Mouse (Mus musculus) adrenal gland, adult 8-10 months (tissue): ENCODE results near the gene Fry. TPM values are rescaled to one million over a fixed set of nuclear protein-coding genes. Genes with fewer than 3 reads are reported as not detected.

Experiments used
- DNase-seq: peaks from one replicate; pipeline ENCODE4 v3.0.0; 2022
- total RNA-seq, 4 experiments: library from RNA; stranded (reverse); gene quantifications; 2 replicates each; pipeline ENCODE4 v1.2.4; 2022

Fry gene
- total RNA-seq, 4 experiments from 2014 or later: 27.2 to 38.9 (median 27.8) TPM

GRCm38 (mm10) chr5:150402832-150403447 is 284.5 kb downstream of the Fry start:
- DNase-seq: no peak

DNA sequence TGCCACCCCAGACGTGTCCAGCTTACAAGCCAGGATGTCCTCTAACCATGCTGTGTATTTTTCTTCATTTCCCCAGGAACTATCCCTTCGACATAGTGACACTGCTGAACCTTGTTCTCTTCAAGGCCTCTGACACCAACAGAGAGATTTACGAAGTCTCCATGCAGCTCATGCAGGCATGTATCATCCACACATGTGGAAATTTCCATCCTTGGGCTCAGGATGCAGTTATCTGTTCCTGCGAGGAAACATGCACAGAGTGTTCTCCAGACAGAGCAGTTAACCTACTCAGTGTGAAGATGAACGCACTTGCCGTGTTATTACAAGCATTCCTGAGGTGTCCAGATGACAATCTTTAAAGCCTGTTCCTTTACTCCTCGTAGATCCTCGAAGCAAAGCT is 286.4 kb downstream of the Fry start:
- DNase-seq: peak; percentile 29

GRCm38 (mm10) chr5:150408979-150409378 is 290.5 kb downstream of the Fry start:
- DNase-seq: no peak

DNA sequence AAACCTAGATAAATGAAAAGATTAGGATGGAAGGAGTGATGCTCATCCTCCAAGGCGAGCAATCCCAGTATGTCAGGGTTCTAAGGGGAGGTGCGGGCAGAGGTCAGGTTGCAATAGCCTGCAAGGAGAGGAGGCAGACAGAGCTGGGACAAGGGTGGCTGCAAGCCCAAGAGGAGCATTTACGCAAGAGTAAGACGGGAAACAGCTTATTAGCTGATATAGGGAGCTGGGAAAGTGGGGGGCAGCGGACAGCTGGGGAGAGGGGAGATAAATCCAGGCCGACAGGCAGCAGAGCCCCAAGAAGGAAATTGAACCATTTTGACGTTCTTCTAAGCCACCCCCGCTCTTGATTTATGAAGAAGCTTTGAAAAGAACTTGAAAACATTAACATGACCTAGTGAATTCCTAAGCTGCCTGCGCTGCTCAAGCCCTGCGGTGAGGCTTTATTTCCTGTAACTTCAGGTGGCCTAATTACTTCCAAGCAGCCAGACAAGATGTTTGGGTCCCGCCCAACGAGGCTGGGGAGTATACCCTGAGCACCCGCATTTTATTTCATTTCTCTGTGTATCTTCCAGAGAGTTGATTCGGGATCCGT is 291.1 kb downstream of the Fry start:
- DNase-seq: no peak

- no peak for DNase-seq
These were observed 294.5 kb downstream of the Fry start for GRCm38 (mm10) chr5:150412750-150413450.

DNA sequence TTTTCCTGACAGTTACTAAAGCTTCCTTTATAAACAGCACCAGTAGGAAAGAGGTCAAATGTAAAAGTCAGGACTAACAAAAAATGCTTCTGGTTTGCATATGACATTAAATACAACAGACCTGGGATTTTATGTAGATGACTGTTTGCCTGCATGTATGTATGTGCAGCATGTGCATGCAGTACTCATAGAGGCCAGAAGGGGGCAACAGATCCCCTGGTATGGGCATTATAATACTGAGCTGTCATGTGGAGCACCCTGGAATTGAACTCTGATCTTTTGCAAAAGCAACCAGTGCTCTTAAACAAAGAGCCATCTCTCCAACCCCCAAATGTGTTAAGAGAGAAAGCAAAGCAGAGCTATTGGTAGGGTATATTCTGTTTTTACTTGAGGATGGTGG is 296.4 kb downstream of the Fry start:
- no peak for DNase-seq

- DNase-seq: no peak
These were observed 298.8 kb downstream of the Fry start for GRCm38 (mm10) chr5:150417223-150417622.

DNA sequence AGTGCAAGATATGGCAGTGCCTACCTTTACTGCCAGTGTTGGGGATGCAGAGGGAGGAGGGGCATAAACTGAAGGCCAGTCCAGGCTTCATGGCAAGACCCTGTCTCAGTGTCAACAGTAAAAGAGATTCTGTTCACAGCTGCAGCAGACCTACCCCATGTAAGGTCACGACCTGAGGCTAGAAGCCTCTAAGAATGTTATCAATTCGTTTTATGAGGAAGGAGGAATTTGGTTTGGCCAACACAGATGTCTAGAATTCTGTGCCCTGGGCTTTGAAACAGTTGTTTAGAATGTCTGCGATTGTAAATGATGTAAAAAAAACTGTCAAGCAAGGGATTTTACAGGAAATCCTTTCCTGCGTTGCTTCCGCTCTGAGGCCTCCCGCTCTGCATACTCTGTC is 299.6 kb downstream of the Fry start:
- DNase-seq: no peak

DNA sequence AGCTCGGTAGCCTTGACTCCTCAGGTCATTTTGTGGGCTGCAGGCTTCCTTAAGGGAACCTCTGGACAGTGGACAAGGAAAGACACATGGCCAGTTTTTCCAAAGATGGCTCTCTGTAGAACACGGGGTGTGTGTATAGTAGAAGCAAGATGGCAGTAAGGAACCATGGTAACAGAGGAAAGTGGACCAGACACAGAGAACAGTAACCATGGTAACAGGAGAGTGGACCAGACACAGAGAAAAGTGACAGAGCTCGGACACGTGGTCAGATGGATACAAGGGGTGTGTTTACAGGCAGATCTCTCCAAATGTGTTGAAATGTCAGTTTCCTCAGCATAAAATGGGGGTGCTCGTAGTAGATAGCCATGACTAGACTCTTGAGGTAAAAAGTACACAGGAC is 306.6 kb downstream of the Fry start:
- DNase-seq: no peak

DNA sequence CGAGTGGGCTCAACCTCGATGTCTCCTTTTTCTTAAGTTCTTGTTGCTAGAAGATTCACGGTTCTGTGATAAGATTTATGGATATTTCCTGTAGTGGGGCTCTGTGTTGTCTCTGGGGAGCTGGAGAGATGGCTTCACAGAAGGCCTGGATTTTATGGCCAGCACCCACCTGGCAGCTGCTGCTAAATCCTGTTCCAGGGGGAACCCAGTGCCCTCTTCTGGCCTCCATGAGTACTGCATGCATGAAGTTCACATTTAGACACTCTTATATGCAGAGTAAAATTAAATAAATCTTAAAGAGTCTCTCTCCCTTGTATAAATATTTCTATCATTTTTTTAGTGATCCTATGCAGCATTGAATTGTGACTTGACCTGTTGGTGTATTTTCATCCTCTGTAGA is 308.1 kb downstream of the Fry start:
- DNase-seq: no peak

- DNase-seq: no peak
These were observed 312.8 kb downstream of the Fry start for GRCm38 (mm10) chr5:150431286-150431685.

DNA sequence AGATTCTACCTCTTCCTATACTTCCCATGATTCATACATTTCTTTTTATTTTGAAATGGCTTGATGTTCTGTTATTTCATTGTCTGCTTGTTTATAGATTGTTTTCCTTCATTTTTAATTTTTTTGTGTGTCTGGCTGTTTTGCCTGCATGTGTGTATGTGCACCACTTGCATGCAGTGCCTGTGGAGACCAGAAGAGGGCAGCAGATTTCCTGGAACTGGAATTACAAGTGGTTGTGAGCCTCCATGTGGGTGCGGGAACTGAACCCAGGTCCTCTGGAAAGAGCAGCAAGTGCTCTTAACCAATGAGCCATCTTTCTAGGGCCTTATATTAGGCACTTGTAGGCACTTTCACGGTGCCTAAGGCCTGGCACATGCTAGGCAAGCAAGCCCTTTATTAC is 314.5 kb downstream of the Fry start:
- no peak for DNase-seq

DNA sequence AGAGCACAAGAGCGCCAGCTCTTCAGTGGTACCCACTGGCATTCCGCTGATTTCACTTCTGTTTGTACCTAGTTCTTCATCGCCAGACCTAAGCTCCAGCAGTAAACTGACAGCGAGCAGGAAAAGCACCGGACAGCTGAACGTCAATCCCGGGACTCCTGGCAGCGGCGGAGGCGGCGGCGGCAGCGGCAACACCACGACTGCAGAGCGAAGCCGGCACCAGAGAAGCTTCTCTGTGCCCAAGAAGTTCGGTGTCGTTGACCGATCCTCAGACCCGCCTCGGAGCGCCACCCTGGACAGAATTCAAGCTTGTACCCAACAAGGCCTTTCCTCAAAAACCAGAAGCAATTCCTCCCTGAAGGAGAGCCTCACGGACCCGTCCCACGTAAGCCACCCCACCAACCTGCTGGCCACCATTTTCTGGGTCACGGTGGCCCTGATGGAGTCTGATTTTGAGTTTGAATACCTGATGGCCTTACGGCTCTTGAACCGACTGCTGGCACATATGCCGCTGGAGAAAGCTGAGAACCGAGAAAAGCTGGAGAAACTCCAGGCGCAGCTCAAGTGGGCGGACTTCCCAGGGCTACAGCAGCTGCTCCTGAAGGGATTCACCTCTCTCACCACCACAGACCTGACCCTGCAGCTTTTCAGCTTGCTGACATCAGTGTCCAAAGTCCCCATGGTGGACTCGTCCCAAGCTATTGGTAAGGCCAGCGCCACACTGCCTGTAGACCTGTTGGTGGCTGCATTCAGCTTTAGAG is 318.4 kb downstream of the Fry start:
- no peak for DNase-seq

GRCm38 (mm10) chr5:150441690-150442089 is 323.2 kb downstream of the Fry start:
- no peak for DNase-seq

GRCm38 (mm10) chr5:150451281-150452003 is 333.0 kb downstream of the Fry start:
- DNase-seq: no peak

- DNase-seq: no peak
These were observed 333.7 kb downstream of the Fry start for GRCm38 (mm10) chr5:150452004-150452626.

DNA sequence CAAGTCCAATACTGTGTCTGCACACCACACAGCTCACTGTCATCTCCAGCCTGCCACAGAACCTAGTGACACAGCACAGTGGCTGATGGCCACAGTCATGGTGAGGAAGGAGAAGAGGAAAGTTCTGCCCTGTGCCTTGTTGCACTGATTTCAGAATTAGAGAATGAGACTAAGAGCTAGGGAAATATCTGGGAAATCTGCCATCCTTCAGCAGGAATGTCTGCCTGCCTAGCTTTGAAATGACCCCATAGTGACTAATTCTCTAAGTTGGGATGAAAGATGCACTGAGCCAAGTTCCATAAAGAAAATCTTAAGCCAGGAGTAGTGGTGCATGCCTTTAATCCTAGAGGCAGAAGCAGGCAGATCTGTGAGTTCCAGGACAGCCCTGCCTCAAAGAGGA is 334.2 kb downstream of the Fry start:
- no peak for DNase-seq

GRCm38 (mm10) chr5:150453490-150453889 is 335.0 kb downstream of the Fry start:
- no peak for DNase-seq

DNA sequence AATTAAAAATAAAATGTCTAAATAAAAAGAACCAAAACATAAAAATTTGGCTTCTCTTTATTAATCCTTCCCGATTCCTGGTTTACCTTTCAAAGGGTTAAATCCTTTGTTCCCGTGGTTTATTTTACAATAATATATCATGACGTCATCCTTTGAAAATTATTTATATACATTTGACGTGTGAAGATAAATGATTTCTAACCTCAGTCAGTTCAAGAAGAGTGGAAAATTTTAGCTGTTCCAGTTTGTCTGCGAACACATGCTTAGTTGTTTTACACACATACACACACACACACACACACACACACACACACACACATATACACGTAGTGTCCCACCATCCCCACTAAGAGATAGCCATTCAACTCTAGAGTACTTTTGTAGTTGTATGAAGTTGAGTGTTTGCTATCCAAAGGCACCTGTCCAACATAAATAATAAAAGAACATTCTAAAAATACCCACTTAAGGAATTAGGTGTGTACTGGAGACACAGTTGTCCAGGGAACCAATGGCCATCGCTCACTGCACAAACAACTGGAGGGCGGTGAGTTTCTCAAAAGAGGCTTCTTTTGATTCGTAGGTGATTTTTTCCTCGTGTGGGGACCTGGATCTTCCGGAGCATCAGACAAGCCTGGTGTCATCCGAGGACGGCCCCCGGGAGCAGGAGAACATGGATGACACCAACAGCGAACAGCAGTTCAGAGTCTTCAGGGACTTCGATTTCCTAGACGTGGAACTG is 338.9 kb downstream of the Fry start:
- no peak for DNase-seq

DNA sequence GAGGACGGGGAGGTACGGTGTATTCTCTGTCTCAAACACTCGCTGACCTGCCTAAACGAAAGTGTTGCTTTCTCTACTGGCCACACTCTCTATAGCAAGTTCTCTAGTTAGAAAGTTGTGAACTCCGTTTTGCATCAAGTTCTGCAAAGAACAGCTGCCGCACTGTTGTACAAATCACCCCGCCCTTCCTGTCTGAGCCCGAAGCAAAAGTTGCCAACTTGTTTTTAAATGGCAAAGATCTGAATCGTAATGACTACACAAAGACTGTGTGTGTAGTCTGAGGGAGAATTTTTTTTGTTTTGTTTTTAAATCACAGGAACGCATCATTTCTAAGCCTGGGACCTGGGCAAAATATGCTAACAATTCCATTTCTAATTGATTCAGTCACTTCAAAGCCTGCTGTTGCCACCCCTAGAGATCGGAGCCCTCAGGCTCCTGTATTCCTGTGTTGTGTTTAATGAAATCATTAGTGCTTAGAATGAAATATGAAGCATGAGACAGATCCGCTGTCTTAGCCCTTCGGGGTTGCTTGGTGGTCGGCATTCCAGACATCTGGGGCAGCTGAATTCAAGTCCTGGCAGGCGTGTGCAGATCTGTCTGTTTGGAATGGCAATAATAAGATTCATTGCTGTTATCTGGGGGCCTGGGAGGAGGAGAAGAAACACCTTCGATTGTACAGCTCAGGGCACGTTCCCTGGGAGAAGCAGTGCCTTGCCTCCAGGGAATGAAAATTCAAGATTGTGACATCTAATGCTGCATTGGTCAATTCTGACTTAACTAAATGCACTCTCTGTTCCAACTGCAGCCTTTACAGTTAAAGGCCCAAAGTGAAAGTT is 339.7 kb downstream of the Fry start:
- DNase-seq: no peak
